Mouse (Mus musculus): ENCODE data around the gene Rbfox3. TPM values are rescaled to one million over a fixed set of nuclear protein-coding genes. Genes with fewer than 3 reads are reported as not detected.
A peak's percentile ranks its signal among the peaks of the same experiment; 100 is the strongest.

Gene Rbfox3
- polyA plus RNA-seq, 1 experiment from 2014 or later = 0.26 TPM

DNA sequence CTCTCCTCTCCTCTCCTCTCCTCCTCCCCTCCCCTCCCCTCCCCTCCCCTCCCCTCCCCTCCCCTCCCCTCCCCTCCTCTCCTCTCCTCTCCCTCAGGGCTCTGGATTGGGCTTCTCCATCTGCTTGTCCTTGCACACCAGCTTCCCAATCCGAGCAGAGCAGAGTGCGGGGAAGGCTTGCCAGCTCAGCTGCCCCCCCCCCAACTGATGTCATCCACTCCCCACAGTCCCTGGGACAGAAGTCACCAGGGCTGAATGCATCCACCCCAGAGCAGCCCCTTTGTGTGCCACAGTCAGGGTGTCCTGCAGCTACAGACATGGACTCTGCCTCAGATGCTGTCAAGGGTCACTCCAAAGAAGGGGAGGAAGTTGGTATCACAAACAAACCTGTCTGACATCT, 4.5 kb upstream of the Rbfox3 start:
- Histone ChIP-seq H3K27ac (no peak overlapping the region), H3K4me3 (no peak overlapping the region), H3K36me3 (no peaks in the 10 kb centered on the region), H3K9ac (no peak overlapping the region), H3K9me3 (no peaks in the 10 kb centered on the region), H3K27me3 (peaks cover 12% of the 10 kb centered on the region), H3K4me1 (peaks cover 4% of the 10 kb centered on the region; the same call in 1 of the 2 replicates), H3K4me2 (no peak overlapping the region)
- no peak for ATAC-seq (ENCODE audit: insufficient number of reproducible peaks, low FRiP score, low TSS enrichment, low read depth)
- WGBS = 75% methylated on average over 2 of the region's 2 CpGs

DNA sequence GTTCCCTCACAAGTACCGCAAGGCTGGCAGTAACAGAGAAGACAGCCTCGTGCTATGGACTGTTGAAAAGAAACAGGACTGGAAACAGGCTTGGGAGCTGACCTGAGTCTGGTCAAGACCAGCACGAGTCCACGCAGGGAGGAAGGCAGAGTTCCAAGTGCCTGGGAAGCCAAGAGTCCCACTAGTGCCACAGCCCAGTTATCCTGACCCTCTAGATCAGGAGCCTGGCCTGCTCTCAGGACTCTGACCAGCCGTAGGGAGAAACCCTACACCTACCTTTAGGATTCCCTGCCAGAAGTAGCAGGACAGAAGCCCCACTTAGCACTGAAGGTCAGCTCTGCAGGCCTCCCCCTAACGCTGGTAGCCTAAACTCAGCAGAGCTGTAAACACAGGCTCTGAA, 1.3 kb upstream of the Rbfox3 start:
- H3K9ac ChIP-seq = no peak overlapping the region
- no peaks in the 10 kb centered on the region for H3K9me3 ChIP-seq
- H3K4me3 ChIP-seq = no peak overlapping the region
- H3K4me2 ChIP-seq = no peak overlapping the region
- no peak overlapping the region for H3K27ac ChIP-seq
- peaks cover 44% of the 10 kb centered on the region for H3K27me3 ChIP-seq
- WGBS = 53% methylated on average over 6 of the region's 6 CpGs
- no peaks in the 10 kb centered on the region for H3K36me3 ChIP-seq
- ATAC-seq (ENCODE audit: insufficient number of reproducible peaks, low FRiP score, low TSS enrichment, low read depth) = no peak
- H3K4me1 ChIP-seq = peaks cover 30% of the 10 kb centered on the region

DNA sequence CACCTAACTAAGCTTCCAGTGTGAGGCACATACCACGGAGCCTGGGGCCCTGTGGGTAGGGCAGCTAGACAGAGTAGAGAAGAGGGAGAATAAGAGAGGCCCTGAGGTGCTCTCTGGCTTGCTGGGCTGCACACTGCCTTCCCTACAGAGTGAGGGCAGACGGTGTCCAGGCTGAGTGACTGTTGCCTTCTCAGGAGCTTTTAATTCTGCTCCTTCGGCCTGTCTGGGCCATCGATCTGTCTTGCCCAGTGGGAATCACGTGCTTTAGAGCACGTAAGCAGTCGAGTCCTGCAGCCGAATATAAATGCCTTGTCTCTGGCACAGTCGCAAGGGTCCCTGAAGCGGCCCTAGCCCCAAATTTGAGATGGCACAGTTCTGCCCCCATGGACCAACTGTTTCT, 641 bp downstream of the Rbfox3 start:
- Histone ChIP-seq H3K9me3 (no peaks in the 10 kb centered on the region), H3K4me1 (peaks cover 33% of the 10 kb centered on the region), H3K4me3 (no peak overlapping the region), H3K27ac (no peak overlapping the region), H3K4me2 (no peak overlapping the region), H3K36me3 (no peaks in the 10 kb centered on the region), H3K27me3 (peaks cover 64% of the 10 kb centered on the region), H3K9ac (no peak overlapping the region)
- ATAC-seq (ENCODE audit: insufficient number of reproducible peaks, low FRiP score, low TSS enrichment, low read depth) = no peak
- 77% methylated on average over 10 of the region's 10 CpGs for WGBS

DNA sequence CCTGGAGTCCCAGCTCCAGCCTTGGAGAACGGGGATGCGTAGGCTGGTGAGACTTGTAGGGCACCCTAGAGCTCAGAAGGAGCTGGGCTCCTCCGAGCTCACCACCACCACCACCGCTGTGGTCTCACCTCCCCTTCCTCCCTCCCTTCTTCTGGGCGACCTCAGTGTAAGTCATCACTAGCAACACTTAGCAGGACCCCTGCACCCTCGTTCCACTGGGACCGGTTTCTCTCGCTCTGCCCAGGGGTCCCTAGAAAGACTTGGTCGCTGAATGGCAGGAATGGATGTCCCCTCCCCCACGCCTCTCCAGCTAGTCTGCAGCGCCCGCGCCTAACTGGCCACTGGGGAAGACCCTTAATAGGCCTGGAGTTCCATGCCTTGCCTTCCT, 1.6 kb downstream of the Rbfox3 start:
- ATAC-seq (ENCODE audit: insufficient number of reproducible peaks, low FRiP score, low TSS enrichment, low read depth) = no peak
- Histone ChIP-seq H3K9me3 (no peaks in the 10 kb centered on the region), H3K4me2 (peak overlapping the region; percentile 96), H3K27me3 (peaks cover 64% of the 10 kb centered on the region), H3K9ac (no peak overlapping the region), H3K27ac (no peak overlapping the region), H3K36me3 (no peaks in the 10 kb centered on the region), H3K4me1 (peaks cover 33% of the 10 kb centered on the region), H3K4me3 (peak overlapping the region; percentile 47)
- WGBS = under 1% methylated on average over 13 of the region's 13 CpGs

DNA sequence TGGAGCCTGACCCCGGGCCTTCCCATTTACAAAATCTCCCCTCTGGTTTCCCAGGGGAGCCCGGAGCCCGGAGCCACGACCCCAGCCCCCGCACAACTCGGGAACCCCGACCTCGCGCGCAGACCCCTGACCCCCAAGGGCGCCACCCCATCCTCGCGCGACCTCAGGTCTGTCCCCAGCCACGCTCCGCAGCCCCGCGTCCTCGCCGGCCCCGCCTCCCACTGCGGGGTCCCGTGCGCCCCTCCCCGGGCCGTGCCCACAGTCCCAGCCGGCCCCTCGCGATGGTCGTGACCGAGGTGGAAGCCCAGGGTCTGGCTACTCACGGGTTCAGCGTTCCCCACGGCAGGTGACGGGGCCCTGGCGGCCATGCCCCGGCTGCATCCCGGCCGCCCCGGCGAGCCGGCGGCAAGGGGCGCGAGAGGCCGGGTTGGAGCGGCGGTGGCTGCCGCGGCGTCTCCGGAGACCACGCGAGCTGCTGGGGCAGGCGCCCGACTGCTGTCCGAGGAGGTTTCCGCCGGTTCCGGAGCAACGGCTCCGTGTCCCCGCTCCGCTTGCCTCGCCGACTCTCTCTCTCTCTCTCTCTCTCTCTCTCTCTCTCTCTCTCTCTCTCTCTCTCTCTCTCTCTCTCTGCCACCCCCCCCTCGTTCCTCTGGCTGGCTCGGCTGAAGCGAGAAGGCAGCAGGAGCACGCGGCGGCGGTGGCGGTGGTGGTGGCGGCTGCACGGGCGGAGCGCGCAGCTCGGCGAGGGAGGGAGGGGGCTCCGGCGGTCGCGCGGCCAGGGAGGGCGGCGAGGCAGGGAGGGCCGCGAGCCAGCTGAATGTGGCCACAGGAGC, 2.2 kb downstream of the Rbfox3 start:
- Histone ChIP-seq H3K4me1 (peaks cover 33% of the 10 kb centered on the region), H3K9me3 (no peaks in the 10 kb centered on the region), H3K36me3 (no peaks in the 10 kb centered on the region), H3K27ac (no peak overlapping the region), H3K27me3 (peaks cover 61% of the 10 kb centered on the region), H3K4me3 (peak overlapping the region; percentile 47), H3K4me2 (peak overlapping the region; percentile 96), H3K9ac (no peak overlapping the region)
- under 1% methylated on average over 56 of the region's 90 CpGs for WGBS
- 0 out of 2 replicates have a peak, but pooled peaks have one; percentile 36 for ATAC-seq (ENCODE audit: insufficient number of reproducible peaks, low FRiP score, low TSS enrichment, low read depth)

DNA sequence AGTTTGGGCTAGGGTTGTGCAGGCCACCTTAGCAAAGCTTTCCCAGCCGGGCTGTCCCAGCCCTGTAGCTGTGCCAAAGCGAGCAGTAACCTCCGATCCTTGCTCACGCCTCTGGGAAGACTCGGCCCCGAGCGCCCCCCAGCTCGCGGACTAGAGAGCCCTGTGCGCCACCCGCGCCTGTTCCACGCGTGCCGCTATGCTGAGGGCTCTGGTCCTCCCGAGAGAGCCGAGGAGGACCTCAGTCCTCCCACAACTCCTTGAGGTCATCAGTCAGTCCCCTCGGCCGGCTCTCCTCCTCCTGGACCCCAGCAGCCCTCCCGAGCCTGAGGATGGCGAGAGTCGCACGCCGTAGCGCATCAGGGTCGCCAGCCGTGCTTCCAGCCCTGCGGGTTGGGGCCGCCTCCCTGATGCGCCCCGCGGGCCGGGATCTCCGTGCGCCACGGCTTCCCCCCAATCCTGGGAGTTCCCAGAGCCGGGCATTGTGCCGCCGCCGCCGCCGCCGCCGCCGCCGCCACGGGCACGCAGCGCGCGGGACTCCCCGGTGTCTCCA, 2.9 kb downstream of the Rbfox3 start:
- no peak overlapping the region for H3K27ac ChIP-seq
- H3K36me3 ChIP-seq = no peaks in the 10 kb centered on the region
- H3K4me1 ChIP-seq = peaks cover 33% of the 10 kb centered on the region
- peaks cover 61% of the 10 kb centered on the region for H3K27me3 ChIP-seq
- ATAC-seq (ENCODE audit: insufficient number of reproducible peaks, low FRiP score, low TSS enrichment, low read depth) = no peak
- peak overlapping the region; percentile 47 for H3K4me3 ChIP-seq
- peak overlapping the region; percentile 96 for H3K4me2 ChIP-seq
- H3K9ac ChIP-seq = no peak overlapping the region
- under 1% methylated on average over 41 of the region's 52 CpGs for WGBS
- H3K9me3 ChIP-seq = no peaks in the 10 kb centered on the region

DNA sequence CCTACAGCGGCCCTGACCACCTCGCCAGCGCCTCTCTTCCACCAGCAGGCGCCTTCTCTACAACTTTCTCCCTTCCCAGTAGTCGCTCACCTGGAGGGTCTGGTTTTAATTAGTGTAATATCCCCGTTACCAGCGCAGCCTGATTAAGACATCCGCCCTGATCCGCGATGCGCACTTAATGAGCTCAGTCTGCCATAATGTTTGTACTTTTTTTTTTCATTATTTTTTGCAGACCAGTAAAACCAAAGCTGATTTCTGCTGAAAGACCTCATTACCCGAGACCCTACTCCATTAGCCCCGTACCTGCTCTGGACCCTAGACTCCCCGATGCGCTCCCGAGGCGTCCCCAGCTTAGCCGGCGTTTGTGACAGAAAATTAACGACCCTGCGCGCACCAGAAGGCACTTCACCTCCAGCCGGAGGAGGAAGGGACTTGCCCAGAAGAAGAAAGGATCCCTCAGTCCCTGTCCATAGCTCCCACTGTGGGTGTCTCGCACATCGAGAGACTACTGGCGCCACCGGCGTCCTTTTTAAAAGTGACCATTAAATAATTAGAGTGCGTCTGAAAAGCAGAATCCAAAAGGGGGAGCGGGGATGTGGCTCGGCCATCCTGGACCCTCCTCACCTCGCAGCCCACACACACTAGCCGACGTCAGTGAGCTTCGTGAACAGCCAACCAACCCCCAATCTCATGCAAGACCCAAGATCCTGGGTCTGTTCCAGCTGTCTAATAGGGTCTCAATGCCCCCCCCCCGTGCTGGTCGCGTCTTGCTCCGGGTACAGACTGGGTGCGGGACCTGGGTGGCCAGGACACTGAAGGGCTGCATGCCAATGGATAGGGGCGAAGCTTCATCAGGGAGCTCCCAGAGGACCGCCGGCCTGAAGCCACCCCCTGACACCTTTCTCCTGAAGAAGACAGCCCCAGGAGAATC, 3.7 kb downstream of the Rbfox3 start:
- Histone ChIP-seq H3K4me1 (peaks cover 33% of the 10 kb centered on the region), H3K4me2 (peak overlapping the region; percentile 96), H3K27ac (no peak overlapping the region), H3K4me3 (peak overlapping the region; percentile 47), H3K27me3 (peaks cover 61% of the 10 kb centered on the region), H3K9me3 (no peaks in the 10 kb centered on the region), H3K9ac (no peak overlapping the region), H3K36me3 (no peaks in the 10 kb centered on the region)
- 1% methylated on average over 43 of the region's 43 CpGs for WGBS
- ATAC-seq (ENCODE audit: insufficient number of reproducible peaks, low FRiP score, low TSS enrichment, low read depth) = no peak

DNA sequence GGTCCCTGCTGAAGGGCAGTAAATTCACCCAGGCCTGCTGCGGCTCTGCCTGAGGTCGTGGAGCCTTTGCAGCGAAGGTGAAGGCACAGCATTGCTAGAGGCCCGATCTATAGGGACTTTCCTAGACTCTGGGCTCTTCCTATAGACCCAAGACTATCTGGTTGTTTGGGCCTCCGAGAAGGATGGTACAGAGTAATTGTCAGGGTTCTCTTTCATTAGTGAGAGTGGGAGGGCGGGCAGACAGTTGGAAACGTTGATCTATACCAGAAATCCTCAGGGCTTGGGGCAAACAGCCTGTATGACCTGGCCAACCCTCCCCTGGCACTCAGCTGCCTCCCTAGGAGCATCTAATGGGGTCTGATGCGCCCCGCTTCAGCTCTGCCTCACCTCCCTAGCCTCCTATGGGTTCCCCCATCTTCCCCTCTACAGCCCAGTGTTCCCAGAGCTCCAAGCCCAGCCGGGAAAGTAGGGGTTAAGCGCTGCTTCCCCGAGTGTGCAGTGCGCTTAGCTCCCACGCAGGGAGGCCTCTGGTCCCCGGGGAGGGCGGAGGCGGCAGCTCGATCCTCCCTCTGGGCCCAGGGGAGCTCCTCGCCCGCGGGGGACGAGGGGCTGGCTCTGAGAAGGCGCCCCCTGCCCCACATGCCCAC, 4.5 kb downstream of the Rbfox3 start:
- 5% methylated on average over 23 of the region's 23 CpGs for WGBS
- Histone ChIP-seq H3K4me1 (peaks cover 33% of the 10 kb centered on the region), H3K27ac (no peak overlapping the region)

DNA sequence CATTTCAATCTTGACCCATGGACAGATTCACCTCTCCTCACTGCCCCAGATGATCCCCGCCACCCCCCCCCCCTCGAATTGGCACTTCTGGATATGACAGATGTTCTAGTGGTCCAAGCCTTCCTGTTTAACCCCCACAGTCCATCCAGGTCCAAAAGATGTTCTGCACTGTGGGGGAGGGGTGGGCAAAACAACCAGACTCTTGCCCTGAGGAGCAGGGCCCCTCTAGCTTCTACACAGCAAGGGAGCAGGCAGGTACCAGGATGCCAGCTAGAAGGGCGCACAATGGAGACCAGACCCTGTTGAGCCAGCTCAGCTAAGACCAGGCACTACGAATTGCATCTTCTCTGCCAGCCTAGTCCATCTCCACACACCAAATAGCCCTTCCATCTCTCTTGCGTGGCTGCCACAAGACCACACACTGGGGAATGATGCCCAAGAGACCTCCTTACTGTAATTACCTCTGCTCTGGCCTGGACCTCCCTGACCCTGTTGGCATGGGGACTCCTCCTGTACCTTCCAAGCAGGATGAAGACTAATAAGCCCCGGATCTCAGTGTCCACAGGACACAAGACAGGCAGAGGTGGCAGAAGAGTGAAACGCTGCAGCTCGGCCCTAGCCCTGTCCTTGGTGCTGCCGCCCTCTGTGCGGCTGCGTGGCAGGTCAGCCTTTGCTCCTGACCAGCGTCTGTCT, 5.1 kb downstream of the Rbfox3 start:
- Histone ChIP-seq H3K27me3 (peaks cover 61% of the 10 kb centered on the region), H3K9ac (no peak overlapping the region), H3K36me3 (no peaks in the 10 kb centered on the region), H3K9me3 (no peaks in the 10 kb centered on the region), H3K4me2 (no peak overlapping the region), H3K27ac (no peak overlapping the region), H3K4me1 (peaks cover 33% of the 10 kb centered on the region), H3K4me3 (no peak overlapping the region)
- 25% methylated on average over 12 of the region's 12 CpGs for WGBS
- ATAC-seq (ENCODE audit: insufficient number of reproducible peaks, low FRiP score, low TSS enrichment, low read depth) = no peak

More for the DNA sequence above, 4.5 kb downstream of the Rbfox3 start:
- no peaks in the 10 kb centered on the region for H3K36me3 ChIP-seq
- no peak for ATAC-seq (ENCODE audit: insufficient number of reproducible peaks, low FRiP score, low TSS enrichment, low read depth)
- peaks cover 61% of the 10 kb centered on the region for H3K27me3 ChIP-seq
- H3K4me3 ChIP-seq = no peak overlapping the region; the same call in 1 of the 2 replicates
- no peak overlapping the region for H3K4me2 ChIP-seq
- no peak overlapping the region for H3K9ac ChIP-seq
- no peaks in the 10 kb centered on the region for H3K9me3 ChIP-seq

DNA sequence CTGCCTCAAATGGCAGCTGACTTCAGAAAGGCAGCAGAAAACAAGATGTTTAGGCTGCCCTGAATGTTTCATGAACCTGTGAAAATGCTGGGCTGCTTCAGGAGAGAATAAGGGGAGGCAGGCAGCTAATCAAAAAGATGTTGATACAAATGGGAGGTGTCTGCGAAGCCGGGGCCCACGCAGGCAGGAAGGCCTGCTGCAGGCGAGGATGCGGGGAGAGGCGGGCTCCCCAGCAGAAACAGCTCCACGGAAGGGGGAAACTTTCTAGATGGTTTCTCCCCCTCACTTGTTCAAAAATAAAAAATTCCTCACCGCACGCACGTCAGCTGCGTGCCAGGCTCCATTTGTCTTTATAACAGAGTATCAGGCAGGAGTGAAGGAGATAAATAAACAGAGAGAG, 5.7 kb downstream of the Rbfox3 start:
- Histone ChIP-seq H3K4me2 (no peak overlapping the region), H3K4me1 (peaks cover 33% of the 10 kb centered on the region), H3K36me3 (no peaks in the 10 kb centered on the region), H3K9ac (no peak overlapping the region), H3K27ac (no peak overlapping the region), H3K9me3 (no peaks in the 10 kb centered on the region), H3K27me3 (peaks cover 55% of the 10 kb centered on the region), H3K4me3 (no peak overlapping the region)
- no peak for ATAC-seq (ENCODE audit: insufficient number of reproducible peaks, low FRiP score, low TSS enrichment, low read depth)
- 54% methylated on average over 11 of the region's 11 CpGs for WGBS

DNA sequence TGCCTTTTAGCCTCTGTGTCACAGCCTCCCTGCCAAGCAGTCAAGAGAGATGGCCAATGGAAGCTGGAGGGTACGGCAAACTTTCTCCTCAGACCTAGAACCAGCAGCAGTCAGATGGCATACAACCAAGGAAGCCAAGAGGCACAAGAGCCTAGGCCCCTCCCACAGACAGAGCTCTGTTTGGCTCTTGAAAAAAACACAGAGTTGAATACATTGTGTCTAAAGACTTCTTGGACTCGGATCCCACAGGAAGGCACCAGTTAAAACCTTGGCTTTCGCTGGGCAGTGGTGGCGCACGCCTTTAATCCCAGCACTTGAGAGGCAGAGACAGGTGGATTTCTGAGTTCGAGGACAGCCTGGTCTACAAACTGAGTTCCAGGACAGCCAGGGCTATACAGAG, 7.1 kb downstream of the Rbfox3 start:
- no peak for ATAC-seq (ENCODE audit: insufficient number of reproducible peaks, low FRiP score, low TSS enrichment, low read depth)
- H3K4me2 ChIP-seq = no peak overlapping the region
- peaks cover 47% of the 10 kb centered on the region for H3K27me3 ChIP-seq
- no peaks in the 10 kb centered on the region for H3K36me3 ChIP-seq
- H3K9ac ChIP-seq = no peak overlapping the region
- H3K4me1 ChIP-seq = peaks cover 23% of the 10 kb centered on the region
- no peak overlapping the region for H3K4me3 ChIP-seq
- H3K27ac ChIP-seq = no peak overlapping the region
- WGBS = 89% methylated on average over 6 of the region's 6 CpGs
- H3K9me3 ChIP-seq = no peaks in the 10 kb centered on the region
